Mouse (Mus musculus): Measurements from ENCODE around the gene Rtn4r.

DNA sequence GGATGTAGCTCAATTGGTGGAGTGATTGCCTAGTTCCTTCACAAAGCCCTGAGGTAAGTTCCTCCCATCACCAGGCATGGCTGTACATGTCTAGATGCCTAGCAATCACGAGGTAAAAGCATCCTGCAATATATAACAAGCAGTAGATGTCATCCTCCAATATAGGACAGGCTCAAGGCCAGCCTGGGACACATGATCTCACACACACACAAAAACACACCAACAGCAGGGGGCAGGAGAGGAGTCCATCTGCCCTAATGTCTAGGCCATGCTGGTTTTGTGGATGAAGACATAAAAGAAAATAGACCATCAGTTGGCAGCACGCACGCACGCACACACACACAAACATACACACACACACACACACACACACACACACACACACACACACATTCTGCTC is 49.3 kb downstream of the Rtn4r start:
- no peak for TF ChIP-seq ZC3H11A (IDR thresholded peaks at IDR 0.05; ENCODE audit: borderline replicate concordance, low read depth, low read length)
- TF ChIP-seq MAFK (IDR thresholded peaks at IDR 0.05; ENCODE audit: insufficient read depth, low read depth, low read length): no peak
- TF ChIP-seq ZNF384 (IDR thresholded peaks at IDR 0.05; ENCODE audit: low read depth, low read length): no peak
- no peak for TF ChIP-seq CHD2 (IDR thresholded peaks at IDR 0.05; ENCODE audit: low read depth, low read length)
